Mouse (Mus musculus) hindbrain, embryonic 16.5 days (tissue): Measurements from ENCODE around the gene Noxo1. TPM values are rescaled to one million over a fixed set of nuclear protein-coding genes. Genes with fewer than 3 reads are reported as not detected.
A peak's percentile ranks its signal among the peaks of the same experiment; 100 is the strongest.

ENCODE experiments used
- ATAC-seq: fragments of 200-750 bp; cut with Nextera tagmentation; 2 replicates; pipeline ENCODE4 v1.8.0; 2017; ENCODE audit warnings: moderate TSS enrichment, moderate library complexity
- H3K27ac ChIP-seq: fragments of 300-500 bp; sonication (generic); 2 replicates; pipeline ENCODE4 v1.5.1; 2014; ENCODE audit warnings: low read depth, mild to moderate bottlenecking, control low read depth, low read length, moderate library complexity
- H3K27me3 ChIP-seq: fragments of 300-500 bp; sonication (generic); replicated peaks from 2 replicates; pipeline ENCODE4 v1.6.1; 2014; ENCODE audit warnings: low read length; ENCODE audit not compliant: control insufficient read depth, insufficient read depth
- H3K36me3 ChIP-seq: fragments of 300-500 bp; sonication (generic); 2 replicates; pipeline ENCODE4 v1.6.1; 2014; ENCODE audit warnings: mild to moderate bottlenecking, low read length, moderate library complexity, mixed read lengths; ENCODE audit not compliant: control insufficient read depth, insufficient read depth
- H3K4me1 ChIP-seq: fragments of 300-500 bp; sonication (generic); 2 replicates; pipeline ENCODE4 v1.6.1; 2014; ENCODE audit warnings: low read depth, low read length; ENCODE audit not compliant: control insufficient read depth, insufficient read depth
- H3K4me2 ChIP-seq: fragments of 300-500 bp; sonication (generic); 2 replicates; pipeline ENCODE4 v1.6.1; 2014; ENCODE audit warnings: mild to moderate bottlenecking, low read length, control low read depth, moderate library complexity
- H3K4me3 ChIP-seq: fragments of 300-500 bp; sonication (generic); 2 replicates; pipeline ENCODE4 v1.5.1; 2014; ENCODE audit warnings: mild to moderate bottlenecking, low read length, control low read depth, moderate library complexity
- H3K9ac ChIP-seq: fragments of 300-500 bp; sonication (generic); 2 replicates; pipeline ENCODE4 v1.6.1; 2014; ENCODE audit warnings: low read depth, mild to moderate bottlenecking, control low read depth, low read length, moderate library complexity
- H3K9me3 ChIP-seq: fragments of 300-500 bp; sonication (generic); 2 replicates; pipeline ENCODE4 v1.6.1; 2014; ENCODE audit warnings: mild to moderate bottlenecking, low read length, moderate library complexity; ENCODE audit not compliant: control insufficient read depth
- WGBS: fragments of 180-500 bp; shearing (Covaris S2); extraction: QIAGEN DNeasy Blood & Tissue Kit; methylation state at CpG from one replicate; pipeline ENCODE4 v1.1.7; 2014; 5-methylcytosine and 5-hydroxymethylcytosine counted together
- polyA plus RNA-seq: library from polyadenylated mRNA; unstranded; fragments of >200 nt; fragmentation: Nextera tagmentation; extraction: Ambion mirVana; gene quantifications from 2 replicates; pipeline ENCODE4 v1.2.1, GENCODE M21; 2015

Gene Noxo1
- 1.7 and 2.3 TPM in 2 replicates for polyA plus RNA-seq

DNA sequence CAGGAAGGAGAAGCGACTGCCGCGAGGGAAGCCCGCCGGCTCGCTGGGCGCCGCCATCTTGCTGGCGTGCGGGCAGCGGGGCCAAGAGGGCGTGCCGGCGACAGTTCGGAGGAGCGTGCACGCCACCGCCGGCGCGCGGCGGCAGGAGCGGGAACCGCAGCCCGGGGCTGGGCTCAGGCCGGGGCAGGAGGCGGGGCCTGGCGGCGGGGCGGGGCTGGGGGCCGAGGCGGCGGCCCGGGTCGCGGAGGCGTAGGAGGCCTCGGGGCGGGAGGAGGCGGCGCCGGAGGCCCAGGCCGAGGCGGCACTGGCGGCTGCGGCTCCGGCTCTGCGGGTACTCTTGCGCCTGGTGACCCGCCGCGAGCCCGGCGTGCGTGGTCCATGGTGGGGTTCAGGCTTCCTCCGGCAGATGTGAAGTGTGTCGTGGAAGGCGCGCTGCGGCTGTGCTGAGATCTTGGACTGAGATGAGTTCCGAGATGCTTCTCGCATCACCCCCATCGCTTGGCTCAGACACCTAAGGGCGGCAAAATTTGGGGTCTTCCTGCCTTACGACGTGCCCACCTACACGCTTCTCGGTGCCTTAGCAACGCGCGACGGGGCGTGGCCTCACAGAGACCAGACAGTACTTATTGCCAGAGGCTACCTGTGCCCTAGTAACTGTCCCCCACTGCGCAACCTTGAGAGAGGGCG, at the start of gene Noxo1, which contains the start of gene Gfer:
Gene Noxo1 (plus strand): TSS at position 224 of the 687 bp plus-strand sequence.
Gene Gfer (minus strand): TSS at position 146 of the 687 bp plus-strand sequence.
- no peaks in the 10 kb centered on the region for H3K9me3 ChIP-seq
- WGBS, result under 1% methylated on average over 75 of the region's 76 CpGs
- H3K36me3 ChIP-seq, result peaks cover 19% of the 10 kb centered on the region
- peaks cover 20% of the 10 kb centered on the region for H3K4me1 ChIP-seq
- ATAC-seq, result peak; percentile 93
- peak within 1 kb of the TSS; percentile 90 for H3K9ac ChIP-seq
- no peaks in the 10 kb centered on the region for H3K27me3 ChIP-seq
- peak within 1 kb of the TSS; percentile 69 for H3K4me2 ChIP-seq
- peak within 1 kb of the TSS; percentile 72 for H3K4me3 ChIP-seq
- peak within 1 kb of the TSS; percentile 96 for H3K27ac ChIP-seq

DNA sequence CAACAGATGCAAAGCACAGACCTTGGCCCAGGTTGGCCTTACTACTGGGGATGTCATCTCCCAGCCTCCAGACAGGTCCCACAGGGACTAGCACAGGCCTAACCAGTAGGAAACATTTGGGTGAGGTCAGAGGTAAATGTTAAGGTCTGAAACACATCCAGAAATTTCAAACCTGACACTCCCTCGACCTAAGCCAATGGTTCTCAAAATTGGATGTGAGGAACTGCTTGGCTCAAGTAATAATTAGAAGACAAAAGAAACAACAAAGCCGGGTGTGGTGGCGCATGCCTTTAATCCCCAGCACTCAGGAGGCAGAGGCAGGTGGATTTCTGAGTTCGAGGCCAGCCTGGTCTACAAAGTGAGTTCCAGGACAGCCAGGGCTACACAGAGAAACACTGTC, 49.7 kb upstream of the Noxo1 start:
- no peaks in the 10 kb centered on the region for H3K9me3 ChIP-seq
- no peaks in the 10 kb centered on the region for H3K27me3 ChIP-seq
- 88% methylated on average over 4 of the region's 4 CpGs for WGBS

DNA sequence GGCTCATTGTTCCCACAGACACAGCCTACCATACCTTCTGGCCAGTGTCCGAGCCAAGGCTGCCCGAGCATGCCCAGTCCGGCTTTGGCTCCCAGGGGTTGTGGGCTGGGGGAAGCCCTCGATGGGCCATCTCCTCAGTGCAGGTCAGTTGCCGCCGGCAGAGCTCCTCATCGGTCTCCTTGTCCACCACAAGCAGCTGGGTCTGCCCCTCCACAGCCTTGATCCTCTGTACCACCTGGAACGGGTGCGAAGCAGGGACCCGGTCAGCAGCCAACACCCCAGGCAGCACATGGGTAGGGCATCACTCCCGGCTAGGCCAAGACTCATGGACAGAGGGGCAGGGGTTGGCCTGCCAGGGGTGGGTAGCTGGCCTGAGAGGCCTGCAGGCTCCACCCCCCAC, 48.5 kb upstream of the Noxo1 start:
- Histone ChIP-seq H3K9me3 (no peaks in the 10 kb centered on the region), H3K9ac (no peak overlapping the region; the same call in 1 of the 2 replicates), H3K4me3 (0 out of 2 replicates have a peak overlapping the region, but pooled peaks have one; percentile 11), H3K36me3 (no peaks in the 10 kb centered on the region), H3K4me1 (peaks cover 13% of the 10 kb centered on the region), H3K27ac (no peak overlapping the region; the same call in 1 of the 2 replicates), H3K27me3 (no peaks in the 10 kb centered on the region), H3K4me2 (peak overlapping the region; percentile 9)
- ATAC-seq, result no peak
- 76% methylated on average over 10 of the region's 11 CpGs for WGBS

More for the DNA sequence above, 49.7 kb upstream of the Noxo1 start:
- ATAC-seq, result no peak
- Histone ChIP-seq H3K4me2 (no peak overlapping the region), H3K4me3 (no peak overlapping the region), H3K27ac (no peak overlapping the region), H3K36me3 (peaks cover 3% of the 10 kb centered on the region; the same call in 1 of the 2 replicates), H3K4me1 (peaks cover 13% of the 10 kb centered on the region), H3K9ac (no peak overlapping the region)

GRCm38 (mm10) chr17:24648731-24649377, 47.2 kb upstream of the Noxo1 start:
- Histone ChIP-seq H3K36me3 (no peaks in the 10 kb centered on the region), H3K9me3 (no peaks in the 10 kb centered on the region)
- 70% methylated on average over 10 of the region's 10 CpGs for WGBS

DNA sequence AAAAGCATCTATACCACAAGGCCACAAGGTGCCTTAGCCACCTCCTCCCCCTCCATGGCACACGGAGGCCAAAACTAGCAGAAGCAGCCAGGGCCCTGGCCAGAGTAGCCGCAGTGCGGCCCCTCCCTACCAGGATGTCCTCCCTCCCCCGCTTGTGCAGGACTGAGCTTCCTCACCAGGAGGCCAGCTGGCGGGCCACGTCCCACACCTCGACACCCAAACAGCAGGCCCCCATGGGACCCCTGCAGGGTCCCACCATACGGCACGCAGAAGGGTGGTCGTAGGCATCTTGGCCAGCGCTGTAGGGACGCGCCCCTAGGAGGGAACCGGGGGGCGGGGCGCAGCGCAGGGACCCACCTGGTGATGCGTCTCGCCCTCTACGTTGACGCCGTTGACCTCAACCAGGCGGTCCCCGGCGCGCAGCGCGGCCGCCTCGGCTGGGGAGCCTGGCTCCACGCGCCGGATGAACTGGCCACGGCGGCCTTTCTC, 46.4 kb upstream of the Noxo1 start:
- 2% methylated on average over 16 of the region's 35 CpGs for WGBS
- Histone ChIP-seq H3K27me3 (no peaks in the 10 kb centered on the region), H3K4me1 (peaks cover 15% of the 10 kb centered on the region), H3K9me3 (no peaks in the 10 kb centered on the region), H3K9ac (peak overlapping the region; percentile 94), H3K27ac (peak overlapping the region; percentile 82), H3K36me3 (no peaks in the 10 kb centered on the region), H3K4me2 (peak overlapping the region; percentile 93), H3K4me3 (peak overlapping the region; percentile 84)
- peak; percentile 71 for ATAC-seq

More at GRCm38 (mm10) chr17:24648731-24649377, 47.2 kb upstream of the Noxo1 start:
- peaks cover 14% of the 10 kb centered on the region for H3K4me1 ChIP-seq
- peak overlapping the region; percentile 94 for H3K9ac ChIP-seq
- no peaks in the 10 kb centered on the region for H3K27me3 ChIP-seq
- H3K4me2 ChIP-seq, result peak overlapping the region; percentile 93
- ATAC-seq, result no peak
- H3K4me3 ChIP-seq, result peak overlapping the region; percentile 84
- H3K27ac ChIP-seq, result no peak overlapping the region

DNA sequence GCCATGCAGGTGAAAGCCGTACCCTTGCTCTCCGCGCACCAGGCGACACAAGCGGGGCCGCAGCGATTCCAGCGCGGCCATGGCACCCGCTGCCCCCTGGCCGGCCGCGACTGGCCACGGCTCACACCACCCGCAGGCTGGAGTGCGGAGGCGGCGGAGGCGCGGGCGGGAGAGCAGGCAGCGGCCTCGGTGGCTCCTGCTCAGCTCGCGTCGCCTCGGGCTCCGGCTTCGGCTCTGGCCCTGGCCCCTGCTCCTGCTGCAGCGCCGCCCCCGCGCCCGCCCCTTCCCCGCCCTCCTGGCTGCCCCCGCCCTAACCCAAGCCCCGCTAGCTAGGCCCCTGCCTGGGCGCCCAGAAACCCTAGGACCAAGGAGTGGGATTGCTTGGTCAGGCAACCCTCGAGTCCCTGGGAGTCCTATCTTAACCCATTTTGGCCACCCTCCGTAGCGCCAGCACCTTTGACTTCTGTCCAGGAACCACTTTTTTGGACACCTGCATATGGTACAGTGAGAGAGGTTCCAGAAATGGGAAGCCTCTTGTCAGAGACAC, 45.9 kb upstream of the Noxo1 start, which contains the start of gene Slc9a3r2:
Gene Slc9a3r2 (minus strand): TSS at position 258 of the 547 bp plus-strand sequence.
- H3K4me2 ChIP-seq, result peak within 1 kb of the TSS; percentile 93
- peak; percentile 79 for ATAC-seq
- no peaks in the 10 kb centered on the region for H3K27me3 ChIP-seq
- no peaks in the 10 kb centered on the region for H3K9me3 ChIP-seq
- H3K9ac ChIP-seq, result peak within 1 kb of the TSS; percentile 94
- 3% methylated on average over 32 of the region's 41 CpGs for WGBS
- H3K4me3 ChIP-seq, result peak within 1 kb of the TSS; percentile 84
- peak within 1 kb of the TSS; percentile 82 for H3K27ac ChIP-seq
- no peaks in the 10 kb centered on the region for H3K36me3 ChIP-seq
- peaks cover 15% of the 10 kb centered on the region for H3K4me1 ChIP-seq

- 66% methylated on average over 4 of the region's 4 CpGs for WGBS
- H3K27ac ChIP-seq, result peak overlapping the region; percentile 7; the same call in 1 of the 2 replicates
- H3K4me3 ChIP-seq, result peak overlapping the region; percentile 84
- H3K9ac ChIP-seq, result no peak overlapping the region
- peak overlapping the region; percentile 93 for H3K4me2 ChIP-seq
- H3K9me3 ChIP-seq, result no peaks in the 10 kb centered on the region
- H3K4me1 ChIP-seq, result peaks cover 15% of the 10 kb centered on the region
- no peaks in the 10 kb centered on the region for H3K36me3 ChIP-seq
- H3K27me3 ChIP-seq, result no peaks in the 10 kb centered on the region
- no peak for ATAC-seq
These were observed 45.3 kb upstream of the Noxo1 start for GRCm38 (mm10) chr17:24650766-24651165.

- H3K36me3 ChIP-seq, result no peaks in the 10 kb centered on the region
- H3K9ac ChIP-seq, result no peak overlapping the region
- H3K4me1 ChIP-seq, result peaks cover 15% of the 10 kb centered on the region
- H3K27me3 ChIP-seq, result no peaks in the 10 kb centered on the region; the same call in 1 of the 2 replicates
- H3K27ac ChIP-seq, result no peak overlapping the region
- WGBS, result 59% methylated on average over 3 of the region's 3 CpGs
- no peak overlapping the region for H3K4me3 ChIP-seq
- no peaks in the 10 kb centered on the region for H3K9me3 ChIP-seq
- no peak for ATAC-seq
- no peak overlapping the region for H3K4me2 ChIP-seq
These were observed 44.2 kb upstream of the Noxo1 start for GRCm38 (mm10) chr17:24651835-24652234.
